Mouse (Mus musculus): Measurements from ENCODE around the gene Fam126a.

GRCm38 (mm10) chr5:23974994-23975575 is 55.4 kb downstream of the Fam126a start:
- TF ChIP-seq MAX (IDR thresholded peaks at IDR 0.05; ENCODE audit: low read depth) (no peak), TCF12 (IDR thresholded peaks at IDR 0.05; ENCODE audit: insufficient read depth, poor library complexity, severe bottlenecking) (no peak), REST (IDR thresholded peaks at IDR 0.05; ENCODE audit: insufficient read depth, insufficient read length) (no peak), POLR2A (IDR thresholded peaks at IDR 0.05; ENCODE audit: insufficient read length, low read depth) (no peak), CEBPB (IDR thresholded peaks at IDR 0.05; ENCODE audit: insufficient read depth, poor library complexity, severe bottlenecking) (no peak), E2F4 (IDR thresholded peaks at IDR 0.05; ENCODE audit: insufficient read depth) (no peak), USF1 (IDR thresholded peaks at IDR 0.05; ENCODE audit: low read depth) (no peak), POLR2AphosphoS2 (IDR thresholded peaks at IDR 0.05; ENCODE audit: insufficient read length, low read depth) (no peak), MYOD1 (IDR thresholded peaks at IDR 0.05; ENCODE audit: control insufficient read depth in 1 of 3, insufficient read length in 2 of 3, low read depth in 2 of 3) (no peak), MYOG (IDR thresholded peaks at IDR 0.05; ENCODE audit: control insufficient read depth in 1 of 3, insufficient read depth in 1 of 3, insufficient read length in 2 of 3, low read depth in 2 of 3) (no peak), SRF (IDR thresholded peaks at IDR 0.05; ENCODE audit: control insufficient read depth, insufficient read length, low read depth) (no peak)

Measured in myocyte (in vitro differentiated cells).